Mouse (Mus musculus) liver, adult 2 months (tissue): ENCODE measurements at regions not wholly inside any gene's neighbourhood (a gene's known extent, or its start where the extent isn't known, plus 50 kb on each side); places are given as distances from the start of the nearest gene placed in this dataset.

ENCODE experiments used
- DNase-seq: peaks from one replicate; pipeline ENCODE4 v3.0.0-alpha.2; 2011; ENCODE audit warnings: low read depth, low spot score; ENCODE audit errors: extremely low read depth
- H3K27ac ChIP-seq: fragments of 200-500 bp; replicated peaks from 2 replicates; pipeline ENCODE4 v1.5.1; 2012; ENCODE audit warnings: low read depth, mild to moderate bottlenecking, control low read depth, inconsistent platforms, low read length; ENCODE audit not compliant: insufficient read depth
- H3K27me3 ChIP-seq: fragments of 200-500 bp; 2 replicates; pipeline ENCODE4 v1.6.1; 2012; ENCODE audit warnings: mild to moderate bottlenecking, moderate library complexity, low read length, inconsistent platforms; ENCODE audit not compliant: control insufficient read depth, insufficient read depth
- H3K36me3 ChIP-seq: fragments of 200-500 bp; 2 replicates; pipeline ENCODE4 v1.6.1; 2012; ENCODE audit warnings: low read length, inconsistent platforms; ENCODE audit not compliant: control insufficient read depth, insufficient read depth
- H3K4me1 ChIP-seq: fragments of 200-500 bp; 2 replicates; pipeline ENCODE4 v1.6.1; 2011; ENCODE audit warnings: low read length; ENCODE audit not compliant: control insufficient read depth, insufficient read depth
- H3K4me3 ChIP-seq: fragments of 200-500 bp; 2 replicates; pipeline ENCODE4 v1.5.1; 2011; ENCODE audit warnings: low read depth, mild to moderate bottlenecking, control low read depth, low read length, moderate library complexity; ENCODE audit not compliant: insufficient read depth
- H3K79me2 ChIP-seq: fragments of 200-500 bp; 2 replicates; pipeline ENCODE4 v1.6.1; 2012; ENCODE audit warnings: inconsistent platforms, mild to moderate bottlenecking, low read length, moderate library complexity; ENCODE audit not compliant: control insufficient read depth, insufficient read depth
- H3K9ac ChIP-seq: fragments of 200-500 bp; 2 replicates; pipeline ENCODE4 v1.6.1; 2012; ENCODE audit warnings: low read depth, mild to moderate bottlenecking, control low read depth, inconsistent platforms, low read length
- CTCF ChIP-seq: fragments of 200-500 bp; IDR thresholded peaks from 2 replicates; pipeline ENCODE4 v1.5.1; 2011; ENCODE audit warnings: low read depth, low read length, control low read depth
- POLR2A ChIP-seq: fragments of 200-500 bp; IDR thresholded peaks from 2 replicates; pipeline ENCODE4 v1.6.1; 2011; ENCODE audit warnings: low read length, control low read depth; ENCODE audit not compliant: insufficient read depth; ENCODE audit errors: extremely low read depth
- WGBS: fragments of 180-500 bp; shearing (Covaris S2); methylation state at CpG from one replicate; pipeline ENCODE4 v1.1.7; 2018; 5-methylcytosine and 5-hydroxymethylcytosine counted together

GRCm38 (mm10) chr11:117059120-117059519 lies 55.8 kb upstream of the Sec14l1 start:
- H3K79me2 ChIP-seq = no peaks in the 10 kb centered on the region
- no peak overlapping the region for H3K27ac ChIP-seq
- DNase-seq = no peak
- H3K9ac ChIP-seq = no peak overlapping the region
- H3K27me3 ChIP-seq = no peaks in the 10 kb centered on the region
- 74% methylated on average over 8 of the region's 8 CpGs for WGBS
- no peaks in the 10 kb centered on the region for H3K4me1 ChIP-seq
- H3K36me3 ChIP-seq = no peaks in the 10 kb centered on the region
- no peak for TF ChIP-seq POLR2A
- H3K4me3 ChIP-seq = no peak overlapping the region

- Histone ChIP-seq H3K9ac (no peak overlapping the region), H3K4me1 (no peaks in the 10 kb centered on the region), H3K27me3 (no peaks in the 10 kb centered on the region), H3K27ac (no peak overlapping the region), H3K79me2 (no peaks in the 10 kb centered on the region), H3K36me3 (no peaks in the 10 kb centered on the region), H3K4me3 (no peak overlapping the region)
- no peak for TF ChIP-seq POLR2A
- TF ChIP-seq CTCF = no peak
- DNase-seq = no peak
- WGBS = 33% methylated on average over 19 of the region's 19 CpGs
Observed at GRCm38 (mm10) chr11:117059981-117060705, 54.8 kb upstream of the Sec14l1 start.

DNA sequence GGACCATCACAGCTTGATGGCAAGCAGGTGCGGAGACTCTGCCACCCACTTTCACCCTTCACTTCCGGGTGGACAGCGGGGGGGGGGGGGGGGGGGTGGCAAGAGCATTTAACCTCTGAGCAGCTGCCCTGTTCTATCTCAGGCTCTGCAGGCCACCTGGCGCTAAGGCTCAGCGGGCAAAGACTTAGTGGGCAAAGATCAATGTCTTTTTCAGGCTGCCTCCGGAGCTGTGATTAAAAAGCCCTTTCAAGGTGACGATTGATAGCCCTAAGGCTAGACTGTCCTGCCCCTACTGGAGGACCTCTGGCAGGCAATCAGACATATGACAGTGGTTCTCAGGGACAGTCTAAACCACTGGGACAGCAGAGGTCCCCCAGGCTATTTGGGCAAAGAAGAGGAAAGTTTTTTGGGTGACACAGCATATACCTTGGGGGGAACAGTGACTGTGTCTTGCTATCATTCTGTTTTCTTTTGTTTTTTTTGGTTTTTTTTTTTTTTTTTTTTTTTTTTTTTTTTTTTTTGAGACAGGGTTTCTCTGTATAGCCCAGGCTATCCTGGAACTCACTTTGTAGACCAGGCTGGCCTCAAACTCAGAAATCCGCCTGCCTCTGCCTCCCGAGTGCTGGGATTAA lies 54.1 kb upstream of the Sec14l1 start:
- WGBS = 37% methylated on average over 9 of the region's 9 CpGs
- TF ChIP-seq CTCF (no peak), POLR2A (no peak)
- no peak overlapping the region for H3K9ac ChIP-seq
- no peaks in the 10 kb centered on the region for H3K36me3 ChIP-seq
- H3K27me3 ChIP-seq = no peaks in the 10 kb centered on the region
- no peak overlapping the region for H3K4me3 ChIP-seq
- H3K4me1 ChIP-seq = no peaks in the 10 kb centered on the region
- H3K27ac ChIP-seq = no peak overlapping the region
- no peak for DNase-seq
- no peaks in the 10 kb centered on the region for H3K79me2 ChIP-seq

GRCm38 (mm10) chr11:117062772-117063499 lies 52.0 kb upstream of the Sec14l1 start:
- DNase-seq = no peak
- H3K4me1 ChIP-seq = no peaks in the 10 kb centered on the region
- no peaks in the 10 kb centered on the region for H3K27me3 ChIP-seq
- WGBS = 72% methylated on average over 14 of the region's 14 CpGs
- H3K4me3 ChIP-seq = no peak overlapping the region
- TF ChIP-seq CTCF (no peak), POLR2A (no peak)
- no peak overlapping the region for H3K27ac ChIP-seq
- no peaks in the 10 kb centered on the region for H3K36me3 ChIP-seq
- no peak overlapping the region for H3K9ac ChIP-seq
- no peaks in the 10 kb centered on the region for H3K79me2 ChIP-seq
